Mouse (Mus musculus): ENCODE results near the gene Zfp934. TPM values are rescaled to one million over a fixed set of nuclear protein-coding genes. Genes with fewer than 3 reads are reported as not detected.
"Not testable (repeated sequence)": the region's sequence is repeated elsewhere in the genome, so short reads cannot be mapped to it uniquely, and the experiment has no call there.

Gene Zfp934
- total and polyA plus RNA-seq, 3 experiments: 0.66 to 3.9 (median 3.9) TPM

GRCm38 (mm10) chr13:62469947-62470346, 101.1 kb downstream of the Zfp934 start:
- not testable (repeated sequence) for H3K4me1 ChIP-seq (ENCODE audit: control insufficient read depth, insufficient read depth, low read length); H3K9ac ChIP-seq (ENCODE audit: low read depth, low read length); H3K36me3 ChIP-seq (ENCODE audit: control insufficient read depth, insufficient read depth, low read length); H3K27me3 ChIP-seq (ENCODE audit: control insufficient read depth, insufficient read depth, low read length); H3K27ac ChIP-seq; DNase-seq; H3K4me3 ChIP-seq; H3K79me2 ChIP-seq (replicated peaks; ENCODE audit: control insufficient read depth, insufficient read depth, low read length)
- intact Hi-C loops (cut with DNase I): loop anchor here (10.0 kb wide), 1 partner anchor 385 kb away; the partner anchor contains the start of gene Fbp2
- TF ChIP-seq CTCF (IDR thresholded peaks at IDR 0.05): peak; percentile 69

GRCm38 (mm10) chr13:62466424-62467334, 104.3 kb downstream of the Zfp934 start, which contains the start of gene Gm49359:
Gene Gm49359 (minus strand): TSS chr13:62466832.
- not testable (repeated sequence) for H3K36me3 ChIP-seq (ENCODE audit: control insufficient read depth, insufficient read depth, low read length)

More at GRCm38 (mm10) chr13:62466424-62467334, 104.3 kb downstream of the Zfp934 start, which contains the start of gene Gm49359:
- intact Hi-C loops (cut with DNase I): loop anchor here (10.0 kb wide), 1 partner anchor 388 kb away; the partner anchor contains the start of gene Fbp2
- not testable (repeated sequence) for H3K27me3 ChIP-seq (ENCODE audit: control insufficient read depth, insufficient read depth, low read length); H3K4me1 ChIP-seq (ENCODE audit: control insufficient read depth, insufficient read depth, low read length); H3K79me2 ChIP-seq (replicated peaks; ENCODE audit: control insufficient read depth, insufficient read depth, low read length)
- peak within 1 kb of the TSS; percentile 83 for H3K27ac ChIP-seq
- DNase-seq: peak; percentile 86 to 92
- H3K9ac ChIP-seq (ENCODE audit: low read depth, low read length): peak within 1 kb of the TSS; percentile 94
- peak; percentile 70 for TF ChIP-seq POLR2A (IDR thresholded peaks at IDR 0.05; ENCODE audit: insufficient read depth, low read depth, low read length)
- TF ChIP-seq EP300 (IDR thresholded peaks at IDR 0.05; ENCODE audit: insufficient read depth, low read depth, low read length): 0 out of 2 replicates have a peak, but pooled peaks have one; percentile 55
- WGBS: 1% methylated on average over 28 of the region's 28 CpGs
- H3K4me3 ChIP-seq: peak within 1 kb of the TSS; percentile 81

Small RNA genes within 50 kb of the gene (microRNA-seq; reads per million reads assigned to microRNA genes)
- gene Gm22256: 0 to 1.1 reads per million in 2 experiments

Other genes starting within 250 kb of the Zfp934 start
- 1 to 10 TPM in 1 of 2 experiments, under 1 TPM in 1; 0.32 to 1.1 TPM for gene Gm3604, start 188.0 kb downstream of the Zfp934 start, total RNA-seq (2021)
- gene Gm3604, start 188.0 kb downstream of the Zfp934 start, polyA plus RNA-seq (2012; rRNA removed): 0.16 and 0.23 TPM in 2 replicates
- gene Gm49359, start 104.4 kb downstream of the Zfp934 start, total RNA-seq (2021): 1 to 10 TPM; 5.6 to 7.1 TPM
- 0.43 and 2.2 TPM in 2 replicates for gene Gm49359, start 104.4 kb downstream of the Zfp934 start, polyA plus RNA-seq (2012; rRNA removed)
- not detected for gene Zfp935, start 12.7 kb downstream of the Zfp934 start, total RNA-seq (2021)
- not detected in 2 replicates for gene Zfp935, start 12.7 kb downstream of the Zfp934 start, polyA plus RNA-seq (2012; rRNA removed)
- gene 6720489N17Rik, start 53.0 kb upstream of the Zfp934 start, total RNA-seq (2021): 1 to 10 TPM in 1 of 2 experiments, under 1 TPM in 1; 0.84 to 1.2 TPM
- 0.14 and 0.44 TPM in 2 replicates for gene 6720489N17Rik, start 53.0 kb upstream of the Zfp934 start, polyA plus RNA-seq (2012; rRNA removed)
- gene Platr25, start 189.5 kb upstream of the Zfp934 start, total RNA-seq (2021): 1 to 10 TPM; 1.6 to 2.9 TPM
- 0.74 and 1.6 TPM in 2 replicates for gene Platr25, start 189.5 kb upstream of the Zfp934 start, polyA plus RNA-seq (2012; rRNA removed)
- gene Gm5141, start 214.6 kb upstream of the Zfp934 start, total RNA-seq (2021): under 1 TPM; 0.55 to 0.59 TPM
- 0.45 and 1.2 TPM in 2 replicates for gene Gm5141, start 214.6 kb upstream of the Zfp934 start, polyA plus RNA-seq (2012; rRNA removed)